Comparison of ENCODE assay signal across 9 mouse cellular contexts in the genomic region with DNA sequence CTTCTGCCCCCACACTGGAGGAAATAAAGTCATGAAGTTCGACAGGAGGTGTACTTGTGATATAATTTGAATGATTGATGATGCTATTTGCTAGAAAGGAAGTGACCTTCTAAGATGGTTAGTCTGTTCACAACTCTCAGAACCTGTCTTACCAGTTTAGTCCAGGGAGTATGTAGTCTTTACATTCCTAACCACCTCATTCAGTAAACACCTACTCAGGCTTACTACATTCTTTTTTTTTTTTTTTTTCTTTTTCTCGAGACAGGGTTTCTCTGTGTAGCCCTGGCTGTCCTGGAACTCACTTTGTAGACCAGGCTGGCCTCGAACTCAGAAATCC. TPM values are rescaled to one million over a fixed set of nuclear protein-coding genes. Genes with fewer than 3 reads are reported as not detected.
DNase-seq lines count a peak whose midpoint lies in the region; ATAC-seq and TF ChIP-seq lines count a peak whose summit lies in the region.
"Had no signal": no experiment of that assay in that cellular context is flagged by ENCODE, and none has a peak within 500 bp of the region (broad histone marks: within the 10 kb centered on the region; RNA-seq: fewer than 3 reads in every experiment).

No protein-coding gene starts in this region.

- DNase-seq in heart, adult 11 months = no peak
- no peak for DNase-seq in cerebellum, postnatal 36 days
- no peak for DNase-seq in embryo, embryonic 11 days
- DNase-seq: kidney, adult 2 months had no signal

- 0 out of 2 replicates have a peak overlapping the region, but pooled peaks have one; percentile 35 for H3K9ac ChIP-seq in heart, embryonic 12.5 days
- peak overlapping the region; percentile 80 for H3K9ac ChIP-seq in ES-Bruce4 (ENCODE audit: low read depth, poor library complexity, severe bottlenecking)
- no peak overlapping the region for H3K9ac ChIP-seq in forebrain, embryonic 16.5 days (replicated peaks; ENCODE audit: low read depth, low read length)
- H3K9ac ChIP-seq in liver, embryonic 15.5 days = no peak overlapping the region

- no peak for TF ChIP-seq POLR2A in ES-Bruce4 (IDR thresholded peaks at IDR 0.05; ENCODE audit: insufficient read depth, low read length)

- H3K9me3 ChIP-seq in heart, embryonic 12.5 days (replicated peaks) = no peaks in the 10 kb centered on the region
- H3K9me3 ChIP-seq in ES-Bruce4 (replicated peaks; ENCODE audit: control insufficient read depth, insufficient read depth, low read length, poor library complexity, severe bottlenecking) = no peaks in the 10 kb centered on the region
- no peaks in the 10 kb centered on the region for H3K9me3 ChIP-seq in forebrain, embryonic 16.5 days (ENCODE audit: control insufficient read depth, low read length)
- no peaks in the 10 kb centered on the region for H3K9me3 ChIP-seq in liver, embryonic 15.5 days (replicated peaks)

- no peaks in the 10 kb centered on the region for H3K27me3 ChIP-seq in heart, embryonic 12.5 days (replicated peaks)
- no peaks in the 10 kb centered on the region for H3K27me3 ChIP-seq in ES-Bruce4 (ENCODE audit: control insufficient read depth, insufficient read depth, low read length, poor library complexity, severe bottlenecking)
- H3K27me3 ChIP-seq in forebrain, embryonic 16.5 days (replicated peaks; ENCODE audit: control insufficient read depth, insufficient read depth, low read length) = no peaks in the 10 kb centered on the region
- no peaks in the 10 kb centered on the region for H3K27me3 ChIP-seq in liver, embryonic 15.5 days

- 56% methylated on average over 3 of the region's 3 CpGs for WGBS in heart, embryonic 12.5 days
- WGBS in forebrain, embryonic 16.5 days = 66% methylated on average over 3 of the region's 3 CpGs
- WGBS in liver, embryonic 15.5 days (ENCODE audit: insufficient replicate concordance) = 38% methylated on average over 3 of the region's 3 CpGs

- no peak overlapping the region for H3K27ac ChIP-seq in heart, embryonic 12.5 days (ENCODE audit: poor library complexity, severe bottlenecking)
- H3K27ac ChIP-seq in ES-Bruce4 (ENCODE audit: insufficient read depth, low read length) = peak overlapping the region; percentile 98
- no peak overlapping the region for H3K27ac ChIP-seq in forebrain, embryonic 16.5 days (ENCODE audit: low read length)
- H3K27ac ChIP-seq in liver, embryonic 15.5 days (replicated peaks) = no peak overlapping the region

- peak overlapping the region; percentile 91; the same call in 1 of the 2 replicates for H3K4me3 ChIP-seq in heart, embryonic 12.5 days
- H3K4me3 ChIP-seq in ES-Bruce4 (ENCODE audit: low read depth, low read length) = peak overlapping the region; percentile 59
- no peak overlapping the region for H3K4me3 ChIP-seq in forebrain, embryonic 16.5 days (replicated peaks; ENCODE audit: low read length)
- H3K4me3 ChIP-seq in liver, embryonic 15.5 days (replicated peaks) = peak overlapping the region; percentile 90

- no peak for TF ChIP-seq EP300 in ES-Bruce4 (IDR thresholded peaks at IDR 0.05; ENCODE audit: insufficient read depth, low read depth, low read length)

- H3K36me3 ChIP-seq in heart, embryonic 12.5 days = peaks cover 15% of the 10 kb centered on the region
- peaks cover 3% of the 10 kb centered on the region; the same call in 1 of the 2 replicates for H3K36me3 ChIP-seq in ES-Bruce4 (ENCODE audit: control insufficient read depth, insufficient read depth, low read length, poor library complexity, severe bottlenecking)
- no peaks in the 10 kb centered on the region for H3K36me3 ChIP-seq in forebrain, embryonic 16.5 days (ENCODE audit: control insufficient read depth, insufficient read depth)
- peaks cover 19% of the 10 kb centered on the region for H3K36me3 ChIP-seq in liver, embryonic 15.5 days (replicated peaks)

- peaks cover 20% of the 10 kb centered on the region for H3K4me1 ChIP-seq in heart, embryonic 12.5 days (replicated peaks)
- H3K4me1 ChIP-seq in ES-Bruce4 (ENCODE audit: control insufficient read depth, insufficient read depth, low read length) = no peaks in the 10 kb centered on the region
- peaks cover 31% of the 10 kb centered on the region for H3K4me1 ChIP-seq in forebrain, embryonic 16.5 days (replicated peaks; ENCODE audit: control insufficient read depth, insufficient read depth, low read length)
- H3K4me1 ChIP-seq in liver, embryonic 15.5 days (replicated peaks) = peaks cover 43% of the 10 kb centered on the region

- no peak for TF ChIP-seq CTCF in ES-Bruce4 (IDR thresholded peaks at IDR 0.05; ENCODE audit: low read depth, low read length)

- H3K4me2 ChIP-seq in heart, embryonic 12.5 days = peak overlapping the region; percentile 91
- H3K4me2 ChIP-seq in forebrain, embryonic 16.5 days (ENCODE audit: low read length) = peak overlapping the region; percentile 61
- H3K4me2 ChIP-seq in liver, embryonic 15.5 days = peak overlapping the region; percentile 80

- no peak for ATAC-seq in heart, embryonic 12.5 days (ENCODE audit: insufficient number of reproducible peaks, low FRiP score)
- no peak for ATAC-seq in forebrain, embryonic 16.5 days
- no peak for ATAC-seq in liver, embryonic 15.5 days (ENCODE audit: insufficient read depth)
- ATAC-seq in frontal cortex, adult (ENCODE audit: low TSS enrichment) = no peak

RNA-seq across cellular contexts. Expression of a gene that starts 1.2 kb away (rescaled TPM):
- 26.1 and 28.5 TPM in 2 replicates for polyA plus RNA-seq in heart, embryonic 12.5 days (2016; fragmentation: Nextera tagmentation; extraction: Ambion mirVana)
- 73.2 and 73.4 TPM in 2 replicates for polyA plus RNA-seq in ES-Bruce4 (2011; ENCODE audit: insufficient read depth, insufficient read length, low read depth, missing spikeins)
- 33.7 and 34.6 TPM in 2 replicates for polyA plus RNA-seq in forebrain, embryonic 16.5 days (2015; fragmentation: Nextera tagmentation; extraction: Ambion mirVana)
- polyA plus RNA-seq in liver, embryonic 15.5 days (2015; fragmentation: Nextera tagmentation; extraction: Ambion mirVana) = 9.5 and 9.8 TPM in 2 replicates

RNA-seq across cellular contexts. Expression of a gene that starts 1.4 kb away (rescaled TPM):
- 47.5 and 50.1 TPM in 2 replicates for polyA plus RNA-seq in heart, embryonic 12.5 days (2016; fragmentation: Nextera tagmentation; extraction: Ambion mirVana)
- polyA plus RNA-seq in ES-Bruce4 (2011; ENCODE audit: insufficient read depth, insufficient read length, low read depth, missing spikeins) = 53.9 and 56.6 TPM in 2 replicates
- polyA plus RNA-seq in forebrain, embryonic 16.5 days (2015; fragmentation: Nextera tagmentation; extraction: Ambion mirVana) = 71.8 and 73.0 TPM in 2 replicates
- polyA plus RNA-seq in liver, embryonic 15.5 days (2015; fragmentation: Nextera tagmentation; extraction: Ambion mirVana) = 29.0 and 33.7 TPM in 2 replicates

RNA-seq across cellular contexts. Expression of a gene that starts 14.6 kb away (rescaled TPM):
- polyA plus RNA-seq in heart, embryonic 12.5 days (2016; fragmentation: Nextera tagmentation; extraction: Ambion mirVana) = 83.1 and 91.0 TPM in 2 replicates
- polyA plus RNA-seq in ES-Bruce4 (2011; ENCODE audit: insufficient read depth, insufficient read length, low read depth, missing spikeins) = 108 and 112 TPM in 2 replicates
- 56.4 and 58.6 TPM in 2 replicates for polyA plus RNA-seq in forebrain, embryonic 16.5 days (2015; fragmentation: Nextera tagmentation; extraction: Ambion mirVana)
- polyA plus RNA-seq in liver, embryonic 15.5 days (2015; fragmentation: Nextera tagmentation; extraction: Ambion mirVana) = 24.8 and 28.4 TPM in 2 replicates

RNA-seq across cellular contexts. Expression of a gene that starts 43.7 kb away (rescaled TPM):
- 0.54 TPM in 1 of 2 replicates, not detected in the other for polyA plus RNA-seq in heart, embryonic 12.5 days (2016; fragmentation: Nextera tagmentation; extraction: Ambion mirVana)
- 0.75 and 1.1 TPM in 2 replicates for polyA plus RNA-seq in ES-Bruce4 (2011; ENCODE audit: insufficient read depth, insufficient read length, low read depth, missing spikeins)
- not detected in 2 replicates for polyA plus RNA-seq in forebrain, embryonic 16.5 days (2015; fragmentation: Nextera tagmentation; extraction: Ambion mirVana)
- polyA plus RNA-seq in liver, embryonic 15.5 days (2015; fragmentation: Nextera tagmentation; extraction: Ambion mirVana) = 0.22 TPM in 1 of 2 replicates, not detected in the other

RNA-seq across cellular contexts. Expression of a gene that starts 53.8 kb away (rescaled TPM):
- polyA plus RNA-seq in heart, embryonic 12.5 days (2016; fragmentation: Nextera tagmentation; extraction: Ambion mirVana) = 3.1 and 3.2 TPM in 2 replicates
- polyA plus RNA-seq in ES-Bruce4 (2011; ENCODE audit: insufficient read depth, insufficient read length, low read depth, missing spikeins) = 6.1 and 7.6 TPM in 2 replicates
- polyA plus RNA-seq in forebrain, embryonic 16.5 days (2015; fragmentation: Nextera tagmentation; extraction: Ambion mirVana) = 0.94 and 3.0 TPM in 2 replicates
- polyA plus RNA-seq in liver, embryonic 15.5 days (2015; fragmentation: Nextera tagmentation; extraction: Ambion mirVana) = 0.24 and 0.55 TPM in 2 replicates

Comparison
In these comparisons a context has a peak if more than half of its experiments do, and no peak if none do; other contexts are left out.
1. H3K9ac ChIP-seq: peak in heart, embryonic 12.5 days (single experiment) and ES-Bruce4 (single experiment); none in forebrain, embryonic 16.5 days (single experiment) and liver, embryonic 15.5 days (single experiment).
2. Peak in every context shown above with its lines, with median percentiles within 50 percentile points of each other: H3K4me2 ChIP-seq.